Mouse (Mus musculus): ENCODE results near the gene Rev1.

GRCm38 (mm10) chr1:38048121-38048520 is 81.5 kb downstream of the Rev1 start:
- TF ChIP-seq POLR2AphosphoS2 (IDR thresholded peaks at IDR 0.05; ENCODE audit: low read depth, low read length), result no peak; the same call in 1 of the 2 replicates
- TF ChIP-seq BHLHE40 (IDR thresholded peaks at IDR 0.05; ENCODE audit: low read depth, low read length), result no peak
- TF ChIP-seq ZMIZ1 (IDR thresholded peaks at IDR 0.05; ENCODE audit: low read depth, low read length), result no peak
- TF ChIP-seq EP300 (IDR thresholded peaks at IDR 0.05; ENCODE audit: low read length), result no peak
- no peak for TF ChIP-seq CTCF (conservative IDR thresholded peaks at IDR 0.05 in 1 of 2, IDR thresholded peaks at IDR 0.05 in 1 of 2; ENCODE audit: low read depth in 2 of 2, low read length in 2 of 2)
- TF ChIP-seq POLR2A (IDR thresholded peaks at IDR 0.05; ENCODE audit: low read depth, low read length), result no peak
- TF ChIP-seq ETS1 (conservative IDR thresholded peaks at IDR 0.05; ENCODE audit: low read depth, low read length), result no peak

All from CH12.LX (cell line).